29 mouse cellular contexts compared by ENCODE assay signal in the genomic region with DNA sequence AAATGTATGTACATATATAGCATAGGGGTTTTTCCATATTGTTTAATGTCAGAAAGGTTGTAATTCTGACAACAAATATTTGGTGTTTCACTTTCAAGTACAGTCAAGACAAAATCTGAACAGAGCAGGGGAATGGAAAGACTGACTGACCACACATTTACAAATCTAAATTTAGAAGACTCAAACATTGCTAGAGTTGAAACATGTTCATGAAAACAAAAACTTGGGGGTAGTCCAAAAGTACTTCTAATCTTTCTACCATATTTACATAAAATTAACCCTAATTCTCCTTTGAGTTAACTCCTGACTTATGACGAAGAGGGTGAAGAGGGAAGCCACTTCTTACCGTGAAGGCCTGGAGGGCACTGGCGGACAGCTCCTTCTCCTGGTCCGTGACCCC. TPM values are rescaled to one million over a fixed set of nuclear protein-coding genes. Genes with fewer than 3 reads are reported as not detected.
DNase-seq lines count a peak whose midpoint lies in the region; ATAC-seq and TF ChIP-seq lines count a peak whose summit lies in the region.
"Had no signal": no experiment of that assay in that cellular context is flagged by ENCODE, and none has a peak within 500 bp of the region (broad histone marks: within the 10 kb centered on the region; RNA-seq: fewer than 3 reads in every experiment).

No protein-coding gene starts in this region.

- H3K4me2 ChIP-seq in liver, postnatal 0 days (ENCODE audit: low read depth, low read length): no peak overlapping the region
- H3K4me2 ChIP-seq: heart, embryonic 13.5 days; hindbrain, embryonic 12.5 days; limb, embryonic 13.5 days; liver, embryonic 12.5 days; midbrain, embryonic 12.5 days had no signal

- TF ChIP-seq POLR2A in liver, adult 2 months (IDR thresholded peaks at IDR 0.05; ENCODE audit: extremely low read depth, insufficient read depth, low read length): no peak
- no peak for TF ChIP-seq POLR2A in lung, adult 2 months (IDR thresholded peaks at IDR 0.05; ENCODE audit: borderline replicate concordance, extremely low read depth, low read depth, low read length)

- no peak for TF ChIP-seq CTCF in liver, adult 2 months (IDR thresholded peaks at IDR 0.05; ENCODE audit: low read depth, low read length)
- TF ChIP-seq CTCF in liver, postnatal 0 days (IDR thresholded peaks at IDR 0.05; ENCODE audit: low read depth): no peak
- no peak for TF ChIP-seq CTCF in lung, adult 2 months (IDR thresholded peaks at IDR 0.05; ENCODE audit: insufficient read depth, low read length)

- 35% methylated on average over 4 of the region's 4 CpGs for WGBS in liver, adult 2 months
- WGBS in liver, postnatal 0 days (ENCODE audit: insufficient replicate concordance): 78% methylated on average over 4 of the region's 4 CpGs
- 37% methylated on average over 4 of the region's 4 CpGs for WGBS in lung, adult 2 months

- H3K36me3 ChIP-seq in liver, adult 2 months (ENCODE audit: control insufficient read depth, insufficient read depth, low read length): peaks cover 12% of the 10 kb centered on the region
- peaks cover 21% of the 10 kb centered on the region for H3K36me3 ChIP-seq in liver, postnatal 0 days (replicated peaks; ENCODE audit: insufficient read depth, low read length)
- 0 out of 2 replicates have a peak, but pooled peaks cover 3% of the 10 kb centered on the region for H3K36me3 ChIP-seq in splenic B cell, adult 2 months (ENCODE audit: control insufficient read depth, insufficient read depth, low read length, poor library complexity, severe bottlenecking)

- no peak overlapping the region for H3K9ac ChIP-seq in liver, adult 2 months (ENCODE audit: low read depth, low read length)
- no peak overlapping the region for H3K9ac ChIP-seq in liver, postnatal 0 days (replicated peaks)
- H3K9ac ChIP-seq: heart, embryonic 13.5 days; hindbrain, embryonic 12.5 days; limb, embryonic 13.5 days; liver, embryonic 12.5 days; midbrain, embryonic 12.5 days had no signal

- peak; percentile 55 for DNase-seq in liver, adult 2 months (ENCODE audit: extremely low read depth, low read depth, low spot score)
- DNase-seq in liver, postnatal 0 days: no peak
- peak; percentile 18 for DNase-seq in lung, postnatal 25 days (ENCODE audit: low spot score)
- DNase-seq in lung, adult 2 months: no peak
- peak; percentile 47 for DNase-seq in splenic B cell, adult 2 months (ENCODE audit: low read depth, low spot score)
- DNase-seq in neural tube, embryonic 10.5 days (ENCODE audit: extremely low spot score, low spot score): no peak
- DNase-seq in layer of hippocampus, postnatal 10 days (ENCODE audit: low spot score in 2 of 2): no peak
- DNase-seq: adrenal gland, postnatal 25 days; cerebellum, adult 18-20 months; cerebellum, postnatal 10 days; gastrocnemius, adult 2 months; heart, adult 2 months; kidney, adult 9 months; kidney, postnatal 25 days; lung, postnatal 36 days; right cerebral cortex, postnatal 14 days had no signal

- peak overlapping the region; percentile 22; the same call in 1 of the 2 replicates for H3K27ac ChIP-seq in liver, adult 2 months (replicated peaks; ENCODE audit: insufficient read depth, low read depth, low read length)
- no peak overlapping the region; the same call in 1 of the 2 replicates for H3K27ac ChIP-seq in liver, postnatal 0 days (ENCODE audit: low read depth)
- H3K27ac ChIP-seq: heart, adult 2 months; heart, embryonic 13.5 days; hindbrain, embryonic 12.5 days; hindbrain, postnatal 0 days; layer of hippocampus, adult 2 months; limb, embryonic 13.5 days; liver, embryonic 12.5 days; midbrain, embryonic 12.5 days had no signal

- H3K4me1 ChIP-seq in liver, adult 2 months (ENCODE audit: control insufficient read depth, insufficient read depth, low read length): peaks cover 8% of the 10 kb centered on the region
- peaks cover 9% of the 10 kb centered on the region; the same call in 1 of the 2 replicates for H3K4me1 ChIP-seq in liver, postnatal 0 days (ENCODE audit: insufficient read depth)
- peaks cover 7% of the 10 kb centered on the region for H3K4me1 ChIP-seq in lung, adult 2 months (ENCODE audit: control insufficient read depth, insufficient read depth, low read length)
- H3K4me1 ChIP-seq: hindbrain, embryonic 12.5 days; limb, embryonic 13.5 days had no signal

- H3K4me3 ChIP-seq in liver, adult 2 months (ENCODE audit: insufficient read depth, low read depth, low read length): no peak overlapping the region
- no peak overlapping the region for H3K4me3 ChIP-seq in liver, postnatal 0 days (ENCODE audit: low read depth, low read length)
- H3K4me3 ChIP-seq in lung, adult 2 months (replicated peaks; ENCODE audit: extremely low read depth, low read depth, low read length): no peak overlapping the region
- H3K4me3 ChIP-seq: erythroblast, embryonic 14.5 days; gastrocnemius, adult 2 months; heart, adult 2 months; heart, embryonic 13.5 days; hindbrain, embryonic 12.5 days; layer of hippocampus, adult 2 months; limb, embryonic 13.5 days; liver, embryonic 12.5 days; megakaryocyte, embryonic 14.5 days; midbrain, embryonic 12.5 days had no signal

- H3K27me3 ChIP-seq in liver, adult 2 months (ENCODE audit: control insufficient read depth, insufficient read depth, low read length): no peaks in the 10 kb centered on the region
- no peaks in the 10 kb centered on the region for H3K27me3 ChIP-seq in liver, postnatal 0 days (ENCODE audit: insufficient read depth, low read length)
- H3K27me3 ChIP-seq in splenic B cell, adult 2 months (ENCODE audit: control insufficient read depth, insufficient read depth, low read length, poor library complexity, severe bottlenecking): no peaks in the 10 kb centered on the region
- H3K27me3 ChIP-seq: heart, embryonic 13.5 days; hindbrain, embryonic 12.5 days; limb, embryonic 13.5 days; liver, embryonic 12.5 days; megakaryocyte, embryonic 14.5 days; midbrain, embryonic 12.5 days had no signal

- TF ChIP-seq EP300 in liver, postnatal 0 days (IDR thresholded peaks at IDR 0.05; ENCODE audit: low read depth): no peak

- peaks cover 13% of the 10 kb centered on the region; the same call in 1 of the 2 replicates for H3K79me2 ChIP-seq in liver, adult 2 months (ENCODE audit: control insufficient read depth, insufficient read depth, low read length)

- ATAC-seq in liver, postnatal 0 days: no peak
- ATAC-seq in activated CD4-positive, CD25-positive, alpha-beta regulatory T cell, adult 4 months: peak; percentile 51
- ATAC-seq: forebrain, embryonic 16.5 days; hindbrain, postnatal 0 days; intestine, postnatal 0 days; liver, embryonic 12.5 days had no signal

- H3K9me3 ChIP-seq in liver, postnatal 0 days (ENCODE audit: low read length): no peaks in the 10 kb centered on the region
- H3K9me3 ChIP-seq: G1E; heart, embryonic 13.5 days; hindbrain, embryonic 12.5 days; limb, embryonic 13.5 days; liver, embryonic 12.5 days; megakaryocyte, embryonic 14.5 days; midbrain, embryonic 12.5 days had no signal

RNA-seq across cellular contexts. Expression of a gene that starts 7.7 kb away (rescaled TPM):
- total RNA-seq in liver, adult 2 months (2014; rRNA removed): 15.2 and 15.4 TPM in 2 replicates
- polyA plus RNA-seq in liver, adult 2 months (2012; rRNA removed): 9.4 and 10.7 TPM in 2 replicates
- polyA plus RNA-seq in liver, postnatal 0 days (2015; fragmentation: Nextera tagmentation; extraction: Ambion mirVana): 14.4 and 15.8 TPM in 2 replicates
- 23.0 and 28.9 TPM in 2 replicates for polyA plus RNA-seq in lung, adult 2 months (2012; rRNA removed)
- polyA plus RNA-seq in activated CD4-positive, CD25-positive, alpha-beta regulatory T cell, adult 4 months (2017; shearing (Covaris generic)): 10 to 100 TPM; 20.6 to 27.2 TPM
- total RNA-seq in layer of hippocampus, postnatal 10 days (2021): 10 to 100 TPM; 46.1 to 52.7 TPM

RNA-seq across cellular contexts. Expression of a gene that starts 56.3 kb away (rescaled TPM):
- 15.7 and 16.1 TPM in 2 replicates for total RNA-seq in liver, adult 2 months (2014; rRNA removed)
- polyA plus RNA-seq in liver, adult 2 months (2012; rRNA removed): 4.3 and 4.5 TPM in 2 replicates
- polyA plus RNA-seq in liver, postnatal 0 days (2015; fragmentation: Nextera tagmentation; extraction: Ambion mirVana): 14.4 and 16.3 TPM in 2 replicates
- polyA plus RNA-seq in lung, adult 2 months (2012; rRNA removed): 15.4 and 17.8 TPM in 2 replicates
- 10 to 100 TPM; 43.8 to 48.4 TPM for polyA plus RNA-seq in activated CD4-positive, CD25-positive, alpha-beta regulatory T cell, adult 4 months (2017; shearing (Covaris generic))
- total RNA-seq in layer of hippocampus, postnatal 10 days (2021): 100 to 1,000 TPM; 103 to 111 TPM

Comparison
In these comparisons a context has a peak if more than half of its experiments do, and no peak if none do; other contexts are left out.
1. DNase-seq: peak in liver, adult 2 months (single experiment), lung, postnatal 25 days (single experiment) and splenic B cell, adult 2 months (single experiment); none in liver, postnatal 0 days (single experiment), lung, adult 2 months (single experiment), neural tube, embryonic 10.5 days (single experiment) and layer of hippocampus, postnatal 10 days (0 of 2).